Mouse (Mus musculus): ENCODE data around the gene Chchd10. TPM values are rescaled to one million over a fixed set of nuclear protein-coding genes. Genes with fewer than 3 reads are reported as not detected.
A peak's percentile ranks its signal among the peaks of the same experiment; 100 is the strongest.

Gene Chchd10
- polyA plus RNA-seq, 1 experiment from 2014 or later, result 11.5 TPM

DNA sequence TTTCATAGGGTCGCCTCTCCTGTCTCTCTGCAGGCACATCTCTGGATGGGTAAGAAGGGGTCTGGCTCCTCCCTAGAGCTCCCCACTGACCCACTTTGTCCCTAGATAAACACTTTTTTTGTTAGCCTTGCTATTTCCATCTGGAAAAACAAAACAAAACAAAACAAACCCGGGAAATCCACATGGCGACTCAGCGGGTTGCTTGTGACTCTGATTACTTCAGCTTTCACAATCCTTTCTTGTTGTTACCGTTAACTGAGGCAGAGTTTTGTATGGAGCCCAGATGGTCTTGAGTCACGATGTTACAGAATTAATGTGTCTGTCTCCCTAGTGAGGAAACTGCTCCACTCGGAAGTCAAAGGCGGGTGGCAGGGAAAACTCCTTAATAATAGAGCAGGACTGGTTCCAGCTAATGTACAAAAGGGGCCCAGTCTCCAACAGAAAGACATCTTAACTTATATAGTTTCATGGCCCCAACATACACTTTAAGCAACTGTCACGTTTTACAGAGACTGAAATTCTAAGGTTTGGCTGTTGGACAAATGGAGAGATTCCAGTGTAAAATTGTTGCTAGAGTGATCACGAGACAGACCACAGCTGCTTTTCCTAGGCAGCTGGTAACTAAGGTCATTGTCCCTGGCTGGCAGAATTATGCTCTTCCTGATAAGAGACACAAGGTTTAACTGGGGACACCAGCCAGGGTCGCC is 11.3 kb downstream of the Chchd10 start:
- no peaks in the 10 kb centered on the region for H3K9me3 ChIP-seq
- peaks cover 10% of the 10 kb centered on the region; the same call in 1 of the 2 replicates for H3K27me3 ChIP-seq
- no peak overlapping the region for H3K4me2 ChIP-seq (replicated peaks)
- H3K4me3 ChIP-seq, result no peak overlapping the region
- H3K36me3 ChIP-seq, result no peaks in the 10 kb centered on the region
- 46% methylated on average over 11 of the region's 11 CpGs for WGBS
- H3K9ac ChIP-seq, result no peak overlapping the region
- no peak overlapping the region for H3K27ac ChIP-seq
- ATAC-seq (ENCODE audit: low FRiP score, low read depth), result no peak
- H3K4me1 ChIP-seq, result no peaks in the 10 kb centered on the region

DNA sequence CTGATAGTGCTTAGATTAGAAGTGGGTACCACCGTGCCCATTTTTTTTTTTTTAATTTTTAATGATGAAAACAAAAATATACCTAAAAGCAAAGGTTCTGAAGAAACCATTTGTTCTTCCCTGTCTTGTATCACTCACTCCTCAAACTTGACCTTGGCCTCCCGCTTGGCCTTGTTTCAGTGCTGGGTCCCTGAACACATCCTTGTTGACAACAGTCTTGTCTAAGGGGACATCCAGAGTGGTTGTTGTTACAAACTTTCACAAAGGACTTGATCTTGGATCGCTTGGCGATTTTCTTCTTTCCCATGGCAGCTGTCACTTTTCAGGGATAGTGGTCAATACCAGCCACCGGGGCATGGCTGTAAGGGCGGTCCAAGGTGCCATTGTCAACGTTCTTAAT is 12.3 kb downstream of the Chchd10 start:
- Histone ChIP-seq H3K9me3 (no peaks in the 10 kb centered on the region), H3K9ac (no peak overlapping the region), H3K4me1 (no peaks in the 10 kb centered on the region), H3K36me3 (no peaks in the 10 kb centered on the region), H3K27me3 (peaks cover 11% of the 10 kb centered on the region), H3K4me3 (no peak overlapping the region), H3K27ac (no peak overlapping the region), H3K4me2 (replicated peaks) (no peak overlapping the region)
- WGBS, result 92% methylated on average over 7 of the region's 7 CpGs
- ATAC-seq (ENCODE audit: low FRiP score, low read depth), result no peak

DNA sequence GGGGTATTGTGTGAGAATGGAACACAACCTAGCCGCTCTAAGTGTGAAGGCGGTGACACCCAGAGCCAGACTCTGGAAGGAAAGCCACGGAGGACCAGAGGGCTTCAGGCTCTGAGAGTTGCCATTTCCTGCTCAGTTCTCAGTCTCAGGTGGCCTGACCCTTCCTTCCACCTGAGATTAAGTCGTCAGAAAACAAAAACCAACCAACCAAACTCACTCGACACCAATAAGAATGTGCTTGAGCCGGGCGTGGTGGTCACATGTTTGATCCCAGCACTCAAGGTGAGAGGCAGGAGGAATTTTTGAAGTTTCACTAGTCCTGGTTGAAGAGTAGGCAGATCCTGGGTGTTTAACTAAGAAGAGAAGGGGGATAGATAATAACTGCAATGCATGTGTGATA is 13.0 kb downstream of the Chchd10 start:
- H3K27me3 ChIP-seq, result peaks cover 12% of the 10 kb centered on the region
- no peaks in the 10 kb centered on the region for H3K9me3 ChIP-seq
- no peak overlapping the region for H3K9ac ChIP-seq
- no peak for ATAC-seq (ENCODE audit: low FRiP score, low read depth)
- peaks cover 4% of the 10 kb centered on the region; the same call in 1 of the 2 replicates for H3K4me1 ChIP-seq
- H3K4me3 ChIP-seq, result no peak overlapping the region
- no peak overlapping the region for H3K27ac ChIP-seq
- 83% methylated on average over 7 of the region's 7 CpGs for WGBS
- no peak overlapping the region for H3K4me2 ChIP-seq (replicated peaks)
- no peaks in the 10 kb centered on the region for H3K36me3 ChIP-seq

DNA sequence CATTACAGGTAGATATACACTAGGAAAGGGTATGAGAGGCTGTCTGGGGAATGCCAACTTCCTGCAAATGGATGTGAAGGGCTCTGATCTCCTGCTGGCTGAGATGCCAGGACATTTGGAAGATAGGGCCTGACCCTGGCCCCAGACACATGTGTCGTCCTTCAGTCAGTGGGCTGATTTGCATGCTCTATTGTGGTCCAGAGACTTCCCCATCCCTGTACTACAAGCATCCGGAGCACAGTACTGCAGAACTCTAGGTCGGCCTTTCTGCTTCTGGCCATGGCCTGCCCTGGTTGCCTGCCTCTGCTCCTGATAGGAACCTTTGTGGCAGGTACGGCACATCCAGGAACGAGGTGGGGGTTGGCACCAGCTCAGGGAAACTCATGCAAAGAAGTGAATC is 15.1 kb downstream of the Chchd10 start:
- H3K4me3 ChIP-seq, result no peak overlapping the region
- no peaks in the 10 kb centered on the region for H3K9me3 ChIP-seq
- no peaks in the 10 kb centered on the region for H3K36me3 ChIP-seq
- H3K27ac ChIP-seq, result no peak overlapping the region
- 79% methylated on average over 5 of the region's 5 CpGs for WGBS
- no peak overlapping the region for H3K9ac ChIP-seq
- H3K4me1 ChIP-seq, result peaks cover 9% of the 10 kb centered on the region; the same call in 1 of the 2 replicates
- H3K4me2 ChIP-seq (replicated peaks), result no peak overlapping the region
- no peak for ATAC-seq (ENCODE audit: low FRiP score, low read depth)
- peaks cover 16% of the 10 kb centered on the region for H3K27me3 ChIP-seq

DNA sequence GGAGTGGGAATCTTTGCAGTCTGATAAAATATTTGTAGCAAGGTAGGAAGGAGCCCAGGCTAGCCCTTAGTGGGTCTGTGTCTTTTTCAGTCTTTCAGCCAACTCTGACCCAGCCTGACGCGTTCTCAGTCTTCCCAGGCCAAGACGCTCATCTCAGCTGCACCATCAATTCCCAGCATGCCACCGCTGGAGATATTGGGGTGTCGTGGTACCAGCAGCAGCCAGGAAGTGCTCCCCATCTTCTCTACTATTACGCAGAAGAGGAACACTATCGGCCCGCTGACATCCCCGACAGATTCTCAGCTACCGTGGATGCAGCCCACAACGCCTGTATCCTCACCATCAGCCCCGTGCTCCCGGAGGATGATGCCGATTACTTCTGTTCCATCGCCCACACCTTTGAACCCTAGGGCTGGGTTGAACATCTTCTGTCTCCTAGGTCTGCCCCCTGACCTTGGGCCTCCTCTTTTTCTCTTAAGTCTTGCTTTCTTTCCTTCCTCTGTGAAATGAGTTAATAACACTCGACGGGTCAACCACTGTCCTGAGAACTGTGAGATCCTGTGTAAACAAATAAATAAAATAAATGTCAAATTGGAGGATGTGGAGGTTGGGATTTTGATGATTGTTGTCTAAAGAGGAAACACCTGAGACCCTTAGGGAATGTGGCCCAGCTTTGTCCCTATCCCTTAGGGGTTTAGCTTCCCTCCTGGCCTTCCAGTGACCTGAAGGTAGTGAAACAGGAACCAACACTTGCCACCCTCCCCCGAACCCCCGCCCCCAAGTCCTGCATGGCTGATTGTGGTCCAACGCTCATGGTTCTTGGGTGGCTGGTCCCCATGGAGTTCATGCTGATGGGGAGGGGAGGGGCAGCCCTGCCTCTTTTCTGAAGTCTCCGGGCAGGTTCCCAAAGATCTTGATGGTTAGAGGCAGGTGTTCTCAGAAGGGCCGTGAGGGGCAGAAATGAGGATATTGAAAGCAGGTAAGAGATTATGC is 16.4 kb downstream of the Chchd10 start:
- no peak for ATAC-seq (ENCODE audit: low FRiP score, low read depth)
- H3K4me1 ChIP-seq, result peaks cover 9% of the 10 kb centered on the region; the same call in 1 of the 2 replicates
- WGBS, result 80% methylated on average over 22 of the region's 22 CpGs
- no peak overlapping the region for H3K4me3 ChIP-seq
- no peak overlapping the region for H3K27ac ChIP-seq
- no peak overlapping the region for H3K9ac ChIP-seq
- H3K9me3 ChIP-seq, result no peaks in the 10 kb centered on the region
- H3K4me2 ChIP-seq (replicated peaks), result no peak overlapping the region
- peaks cover 24% of the 10 kb centered on the region for H3K27me3 ChIP-seq
- no peaks in the 10 kb centered on the region for H3K36me3 ChIP-seq

DNA sequence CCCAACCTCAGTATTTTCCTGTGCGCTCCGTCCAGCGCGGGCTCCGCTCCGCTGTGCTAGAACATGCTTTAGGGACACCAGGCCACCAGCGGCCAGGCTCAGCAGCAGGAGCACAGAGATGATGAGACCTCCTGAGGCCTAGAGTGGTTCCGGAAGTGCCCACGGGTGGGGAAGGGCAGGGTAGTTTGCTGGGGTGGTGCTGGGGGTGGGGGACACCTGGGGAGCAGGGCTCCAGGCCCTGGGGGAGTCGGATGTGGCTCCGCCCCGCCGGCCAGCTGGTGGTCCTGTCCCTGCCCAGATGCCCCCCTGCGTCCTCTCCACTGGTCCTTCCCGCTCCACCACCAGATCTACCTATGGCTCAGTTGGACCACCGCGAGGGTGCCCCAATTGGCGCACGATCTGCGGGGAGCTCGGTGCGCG is 17.9 kb downstream of the Chchd10 start:
- H3K27me3 ChIP-seq, result peaks cover 24% of the 10 kb centered on the region
- 2% methylated on average over 23 of the region's 23 CpGs for WGBS
- H3K36me3 ChIP-seq, result no peaks in the 10 kb centered on the region

DNA sequence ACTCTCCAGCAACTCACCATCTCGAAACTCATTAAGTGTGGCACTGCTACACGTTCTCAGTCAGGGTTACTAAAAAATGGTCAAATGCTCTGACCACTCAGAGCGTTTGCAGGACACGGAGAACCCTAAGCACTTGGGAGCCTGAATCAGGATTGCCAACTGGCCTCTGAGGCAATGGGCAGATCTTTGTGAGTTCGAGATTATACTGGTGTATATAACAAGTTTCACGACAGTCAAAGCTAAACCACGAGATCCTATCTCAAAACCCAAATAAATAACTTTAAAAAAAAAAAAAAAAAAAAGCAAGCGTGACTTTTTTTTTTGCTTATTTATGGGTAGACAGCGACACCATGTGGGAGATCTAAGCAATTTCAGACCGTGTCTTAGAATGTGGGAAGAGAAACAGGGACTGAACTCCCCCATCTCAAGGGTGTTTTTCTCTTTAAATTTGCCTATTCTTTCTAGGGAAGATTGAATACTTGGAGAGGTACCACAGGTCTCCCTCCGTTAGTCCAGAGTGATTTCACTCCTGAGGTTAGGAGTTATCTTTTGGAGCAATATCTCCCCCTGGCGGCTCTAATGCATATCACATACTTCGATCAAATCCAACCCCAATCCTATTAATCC is 18.6 kb downstream of the Chchd10 start:
- Histone ChIP-seq H3K9ac (peak overlapping the region; percentile 70), H3K9me3 (no peaks in the 10 kb centered on the region), H3K4me3 (peak overlapping the region; percentile 51), H3K27ac (no peak overlapping the region), H3K27me3 (peaks cover 24% of the 10 kb centered on the region), H3K4me2 (replicated peaks) (peak overlapping the region; percentile 91), H3K4me1 (peaks cover 9% of the 10 kb centered on the region; the same call in 1 of the 2 replicates), H3K36me3 (no peaks in the 10 kb centered on the region)
- 0 out of 2 replicates have a peak, but pooled peaks have one; percentile 22 for ATAC-seq (ENCODE audit: low FRiP score, low read depth)
- WGBS, result 4% methylated on average over 13 of the region's 13 CpGs

More for the DNA sequence above, 17.9 kb downstream of the Chchd10 start:
- H3K4me3 ChIP-seq, result peak overlapping the region; percentile 51
- peak overlapping the region; percentile 70 for H3K9ac ChIP-seq
- H3K4me1 ChIP-seq, result peaks cover 9% of the 10 kb centered on the region; the same call in 1 of the 2 replicates
- no peak overlapping the region for H3K27ac ChIP-seq
- H3K4me2 ChIP-seq (replicated peaks), result peak overlapping the region; percentile 91
- ATAC-seq (ENCODE audit: low FRiP score, low read depth), result peak; percentile 67
- H3K9me3 ChIP-seq, result no peaks in the 10 kb centered on the region

DNA sequence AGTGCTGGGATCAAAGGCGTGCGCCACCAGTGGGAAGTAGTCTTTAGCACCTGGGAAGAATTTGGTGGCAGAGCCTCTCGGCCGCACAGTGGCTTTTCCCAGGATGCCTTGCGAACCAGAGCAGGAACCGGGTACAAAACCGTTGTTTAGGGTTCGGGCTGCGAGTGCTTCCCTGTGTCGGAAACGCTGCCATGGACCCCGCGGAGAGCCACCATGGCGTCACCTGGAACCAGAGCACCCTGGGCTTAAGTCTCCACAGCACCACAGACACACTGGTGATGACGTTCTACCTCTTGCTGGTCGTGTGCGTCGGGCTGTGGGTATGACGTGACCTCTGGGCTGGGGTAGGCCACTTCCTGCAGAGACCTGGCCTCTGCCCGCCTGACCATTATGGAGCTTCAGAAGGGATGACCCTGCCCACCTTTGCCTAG is 21.5 kb downstream of the Chchd10 start, which contains the start of gene Gm5134:
Gene Gm5134 (plus strand): TSS at position 134 of the 431 bp plus-strand sequence.
- no peak for ATAC-seq (ENCODE audit: low FRiP score, low read depth)
- Histone ChIP-seq H3K27ac (no peak within 1 kb of the TSS), H3K4me1 (peaks cover 9% of the 10 kb centered on the region; the same call in 1 of the 2 replicates), H3K4me2 (replicated peaks) (peak within 1 kb of the TSS; percentile 50), H3K9me3 (no peaks in the 10 kb centered on the region), H3K27me3 (peaks cover 23% of the 10 kb centered on the region), H3K4me3 (peak within 1 kb of the TSS; percentile 17), H3K9ac (no peak within 1 kb of the TSS; the same call in 1 of the 2 replicates), H3K36me3 (no peaks in the 10 kb centered on the region)
- 28% methylated on average over 20 of the region's 20 CpGs for WGBS

DNA sequence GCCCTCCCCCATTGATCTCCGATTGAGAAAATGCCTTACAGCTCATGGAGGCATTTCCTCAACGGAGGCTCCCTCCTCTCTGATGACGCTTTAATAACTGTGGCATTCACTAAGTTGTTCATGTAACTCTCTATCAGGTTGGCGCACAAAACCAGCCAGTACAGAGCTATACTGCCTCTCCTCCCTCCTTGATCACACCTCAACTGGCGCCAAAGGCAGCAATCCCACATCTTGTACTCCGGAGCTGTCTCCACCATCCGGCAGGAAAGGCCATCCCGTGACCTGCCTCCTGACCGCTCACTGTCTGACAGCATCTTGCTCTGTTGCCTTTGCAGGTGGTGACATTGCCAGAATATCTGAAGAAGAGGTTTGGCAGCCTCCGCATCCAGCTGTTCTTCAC is 40.9 kb downstream of the Chchd10 start:
- no peaks in the 10 kb centered on the region for H3K4me1 ChIP-seq
- ATAC-seq (ENCODE audit: low FRiP score, low read depth), result no peak
- H3K9me3 ChIP-seq, result no peaks in the 10 kb centered on the region
- H3K4me3 ChIP-seq, result no peak overlapping the region
- 88% methylated on average over 10 of the region's 10 CpGs for WGBS
- no peaks in the 10 kb centered on the region for H3K36me3 ChIP-seq
- H3K27ac ChIP-seq, result no peak overlapping the region
- no peak overlapping the region for H3K9ac ChIP-seq
- H3K27me3 ChIP-seq, result no peaks in the 10 kb centered on the region
- H3K4me2 ChIP-seq (replicated peaks), result no peak overlapping the region

DNA sequence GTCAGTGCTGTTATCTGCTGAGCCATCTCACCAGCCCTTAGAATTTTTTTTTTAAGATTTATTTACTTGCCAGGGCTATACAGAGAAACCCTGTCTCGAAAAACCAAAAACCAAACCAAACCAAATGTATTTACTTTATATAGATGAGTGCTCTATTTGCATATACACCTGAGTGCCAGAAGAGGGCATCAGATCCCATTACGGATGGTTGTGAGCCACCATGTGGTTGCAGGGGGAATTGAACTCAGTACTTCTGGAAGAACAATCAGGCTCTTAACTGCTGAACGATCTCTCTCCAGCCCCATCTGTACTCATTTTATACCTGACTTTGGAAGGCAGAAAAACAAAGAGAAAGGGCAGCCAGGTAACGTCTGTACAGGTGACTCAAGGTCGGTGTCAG is 42.3 kb downstream of the Chchd10 start:
- Histone ChIP-seq H3K9me3 (no peaks in the 10 kb centered on the region), H3K4me2 (replicated peaks) (no peak overlapping the region), H3K4me3 (no peak overlapping the region), H3K27ac (no peak overlapping the region), H3K36me3 (no peaks in the 10 kb centered on the region), H3K9ac (no peak overlapping the region), H3K4me1 (no peaks in the 10 kb centered on the region), H3K27me3 (no peaks in the 10 kb centered on the region)
- WGBS, result 81% methylated on average over 5 of the region's 5 CpGs
- ATAC-seq (ENCODE audit: low FRiP score, low read depth), result no peak

DNA sequence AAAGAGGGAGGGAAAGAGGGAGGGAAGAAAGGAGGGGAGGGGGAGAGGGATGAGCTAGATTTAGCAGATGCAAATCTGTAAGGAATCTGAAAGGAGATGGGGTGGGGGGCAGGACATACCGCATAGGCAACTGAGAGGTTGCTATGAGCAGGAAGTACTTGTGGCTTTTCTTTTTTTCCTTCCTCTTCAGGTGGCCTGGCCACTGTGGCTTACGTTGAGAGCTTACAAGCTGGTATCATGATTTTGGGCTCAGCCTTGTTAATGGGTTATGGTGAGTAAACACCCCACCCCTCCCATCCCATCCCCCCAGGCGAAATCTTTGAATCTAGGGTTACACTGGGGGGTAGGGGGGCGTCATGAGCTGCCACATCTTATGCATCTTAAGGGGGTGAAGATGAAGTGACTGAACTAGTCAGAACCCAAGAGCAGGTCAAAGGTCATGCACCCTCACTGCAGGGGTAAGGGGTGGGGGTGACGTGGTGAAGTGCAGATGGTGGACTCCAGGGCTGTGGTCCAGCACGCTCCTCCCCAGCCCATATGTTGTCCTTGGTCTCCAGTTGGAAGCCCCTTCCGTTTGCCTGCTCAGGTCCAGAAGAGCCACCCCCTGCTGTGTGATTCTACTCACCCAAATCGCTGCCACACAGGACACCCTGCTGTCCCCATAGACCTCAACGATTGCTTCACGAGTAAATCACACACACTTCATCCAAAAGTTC is 45.3 kb downstream of the Chchd10 start:
- no peak overlapping the region for H3K4me3 ChIP-seq
- 56% methylated on average over 10 of the region's 10 CpGs for WGBS

More for the DNA sequence above, 45.3 kb downstream of the Chchd10 start:
- Histone ChIP-seq H3K9ac (no peak overlapping the region), H3K36me3 (no peaks in the 10 kb centered on the region), H3K27me3 (no peaks in the 10 kb centered on the region), H3K4me1 (no peaks in the 10 kb centered on the region), H3K27ac (no peak overlapping the region), H3K4me2 (replicated peaks) (no peak overlapping the region), H3K9me3 (no peaks in the 10 kb centered on the region)
- ATAC-seq (ENCODE audit: low FRiP score, low read depth), result no peak

All from limb, embryonic 13.5 days (tissue).